Comparison of ENCODE assay signal across 19 mouse cellular contexts in genomic region chr10:13212829-13213228, GRCm38 (mm10). TPM values are rescaled to one million over a fixed set of nuclear protein-coding genes. Genes with fewer than 3 reads are reported as not detected.
"Had no signal": no experiment of that assay in that cellular context is flagged by ENCODE, and none has a peak within 500 bp of the region (broad histone marks: within the 10 kb centered on the region; RNA-seq: fewer than 3 reads in every experiment).

No protein-coding gene starts in this region.

- H3K27me3 ChIP-seq: limb, embryonic 12.5 days; neural tube, embryonic 12.5 days had no signal

- H3K9ac ChIP-seq: limb, embryonic 12.5 days; liver, embryonic 14.5 days; neural tube, embryonic 12.5 days had no signal

- H3K4me2 ChIP-seq: limb, embryonic 12.5 days; neural tube, embryonic 12.5 days had no signal

- H3K36me3 ChIP-seq: neural tube, embryonic 12.5 days had no signal

- H3K9me3 ChIP-seq: limb, embryonic 12.5 days; midbrain, embryonic 10.5 days; neural tube, embryonic 12.5 days had no signal

- H3K4me3 ChIP-seq: limb, embryonic 12.5 days; midbrain, embryonic 10.5 days; myocyte; neural tube, embryonic 12.5 days had no signal

- DNase-seq: kidney, postnatal 36 days; layer of hippocampus, adult 9-11 months; layer of hippocampus, postnatal 36 days; lung, postnatal 10 days; lung, postnatal 4 days; midbrain, embryonic 14.5 days; thymus, postnatal 4 days had no signal

- H3K27ac ChIP-seq: kidney, postnatal 0 days; limb, embryonic 12.5 days; liver, embryonic 14.5 days; midbrain, embryonic 10.5 days; neural tube, embryonic 12.5 days had no signal

RNA-seq across cellular contexts. Expression of gene Zc2hc1b, which starts 35.0 kb away (rescaled TPM):
- total RNA-seq: layer of hippocampus, adult 18-20 months; layer of hippocampus, postnatal 36 days; left cerebral cortex, adult 8-10 months; left cerebral cortex, postnatal 25 days; liver, adult 2 months; megakaryocyte, adult 5-6 weeks; neutrophil, adult 5-6 weeks had no signal
- polyA plus RNA-seq: kidney, postnatal 0 days; limb, embryonic 12.5 days; liver, adult 2 months; liver, embryonic 14.5 days; midbrain, embryonic 10.5 days; midbrain, embryonic 14.5 days; myocyte; neural tube, embryonic 12.5 days had no signal
